Mouse (Mus musculus) midbrain, embryonic 15.5 days (tissue): ENCODE data around the gene Gtpbp1. TPM values are rescaled to one million over a fixed set of nuclear protein-coding genes. Genes with fewer than 3 reads are reported as not detected.
A peak's percentile ranks its signal among the peaks of the same experiment; 100 is the strongest.

ENCODE experiments used
- ATAC-seq: fragments of 200-750 bp; cut with Nextera tagmentation; replicated peaks from 2 replicates; pipeline ENCODE4 v1.8.0; 2017; ENCODE audit warnings: moderate TSS enrichment
- H3K27ac ChIP-seq: fragments of 300-500 bp; sonication (generic); 2 replicates; pipeline ENCODE4 v1.5.1; 2015; ENCODE audit warnings: mild to moderate bottlenecking, inconsistent platforms
- H3K27me3 ChIP-seq: fragments of 300-500 bp; sonication (generic); replicated peaks from 2 replicates; pipeline ENCODE4 v1.6.1; 2015; ENCODE audit warnings: inconsistent platforms
- H3K36me3 ChIP-seq: fragments of 300-500 bp; sonication (generic); replicated peaks from 2 replicates; pipeline ENCODE4 v1.6.1; 2015; ENCODE audit warnings: inconsistent platforms
- H3K4me1 ChIP-seq: fragments of 300-500 bp; sonication (generic); 2 replicates; pipeline ENCODE4 v1.6.1; 2015; ENCODE audit warnings: inconsistent platforms
- H3K4me2 ChIP-seq: fragments of 300-500 bp; sonication (generic); 2 replicates; pipeline ENCODE4 v1.6.1; 2015; ENCODE audit warnings: inconsistent platforms, mild to moderate bottlenecking, moderate library complexity
- H3K4me3 ChIP-seq: fragments of 300-500 bp; sonication (generic); 2 replicates; pipeline ENCODE4 v1.5.1; 2015; ENCODE audit warnings: mild to moderate bottlenecking, inconsistent platforms
- H3K9ac ChIP-seq: fragments of 300-500 bp; sonication (generic); 2 replicates; pipeline ENCODE4 v1.6.1; 2015; ENCODE audit warnings: mild to moderate bottlenecking, inconsistent platforms
- H3K9me3 ChIP-seq: fragments of 300-500 bp; sonication (generic); 2 replicates; pipeline ENCODE4 v1.6.1; 2016; ENCODE audit warnings: inconsistent platforms
- WGBS: fragments of 180-500 bp; shearing (Covaris S2); methylation state at CpG from one replicate; pipeline ENCODE4 v1.1.7; 2015; ENCODE audit warnings: mixed read lengths; 5-methylcytosine and 5-hydroxymethylcytosine counted together
- polyA plus RNA-seq: library from polyadenylated mRNA; unstranded; fragments of >200 nt; fragmentation: Nextera tagmentation; extraction: Ambion mirVana; gene quantifications from 2 replicates; pipeline ENCODE4 v1.2.1, GENCODE M21; 2015

The Gtpbp1 gene
- polyA plus RNA-seq, result 53.7 and 57.4 TPM in 2 replicates

DNA sequence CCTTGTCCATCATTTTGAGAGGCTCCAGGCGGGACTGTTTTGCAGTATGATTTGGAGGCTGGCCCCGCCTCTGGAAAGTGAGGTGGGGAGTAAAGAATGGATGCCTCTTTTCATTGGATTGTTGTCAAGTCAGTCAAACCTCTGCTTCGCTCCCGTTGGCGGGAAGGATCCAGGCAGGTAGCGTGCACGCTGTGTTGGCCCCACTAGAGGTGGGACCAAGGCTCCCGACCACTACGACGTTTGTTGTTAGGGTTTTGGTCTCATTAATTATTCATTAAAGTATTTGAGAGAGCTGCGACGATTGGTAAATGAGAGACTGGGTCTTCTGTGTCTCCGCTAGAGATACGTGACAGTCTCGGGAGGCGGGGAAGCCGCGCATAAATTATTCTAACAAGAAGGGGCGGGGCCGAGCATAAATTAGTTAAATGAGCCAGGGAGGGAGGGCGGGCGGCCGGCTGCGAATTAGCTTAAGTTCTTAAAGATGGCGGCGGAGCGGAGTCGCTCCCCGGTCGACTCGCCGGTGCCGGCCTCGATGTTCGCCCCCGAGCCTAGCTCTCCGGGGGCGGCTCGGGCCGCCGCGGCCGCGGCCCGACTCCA, at the start of gene Gtpbp1:
Gene Gtpbp1 (plus strand): TSS at position 420 of the 597 bp plus-strand sequence.
- no peaks in the 10 kb centered on the region; the same call in 1 of the 2 replicates for H3K36me3 ChIP-seq
- peak; percentile 98 for ATAC-seq
- WGBS, result under 1% methylated on average over 45 of the region's 45 CpGs

DNA sequence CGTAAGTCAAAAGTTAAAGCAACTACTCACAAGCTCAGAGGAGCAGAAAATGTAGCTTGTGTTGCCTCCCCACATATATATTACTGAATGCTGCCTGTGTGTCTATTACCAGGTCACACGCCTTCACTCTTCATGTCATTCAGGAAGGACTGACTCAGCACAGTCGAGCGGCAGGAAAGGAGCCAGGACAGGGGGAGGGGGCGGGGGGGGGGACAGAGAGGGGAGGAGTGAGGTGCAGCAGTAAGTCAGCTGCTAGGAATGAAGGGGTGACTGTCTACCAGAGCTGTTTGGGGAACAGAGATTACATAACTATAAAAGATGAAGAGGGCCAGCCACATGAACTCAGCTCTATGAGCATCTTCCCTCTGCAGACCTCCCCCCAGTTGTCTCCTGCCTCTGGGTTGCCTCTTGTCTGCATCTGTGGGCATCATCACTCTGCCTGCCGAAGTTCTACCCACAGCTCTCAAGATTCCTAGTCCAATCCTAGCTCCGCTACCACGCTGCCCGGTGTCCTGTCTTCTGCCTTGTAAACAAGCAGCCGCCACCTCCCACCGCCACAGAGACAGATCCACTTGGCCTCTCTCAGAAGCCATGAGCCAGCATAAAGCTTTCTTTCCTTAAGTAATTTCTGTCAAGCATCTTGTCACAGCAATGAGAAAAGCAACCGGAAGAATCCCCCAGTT, 49.4 kb upstream of the Gtpbp1 start:
- WGBS, result 83% methylated on average over 12 of the region's 12 CpGs
- Histone ChIP-seq H3K9ac (no peak overlapping the region), H3K4me1 (no peaks in the 10 kb centered on the region), H3K36me3 (peaks cover 39% of the 10 kb centered on the region), H3K4me3 (no peak overlapping the region), H3K9me3 (no peaks in the 10 kb centered on the region), H3K27me3 (no peaks in the 10 kb centered on the region), H3K4me2 (no peak overlapping the region), H3K27ac (no peak overlapping the region)
- ATAC-seq, result no peak

More for the DNA sequence above, at the start of gene Gtpbp1:
- Histone ChIP-seq H3K4me3 (peak within 1 kb of the TSS; percentile 86), H3K4me2 (peak within 1 kb of the TSS; percentile 93), H3K9ac (peak within 1 kb of the TSS; percentile 77), H3K9me3 (no peaks in the 10 kb centered on the region), H3K27me3 (no peaks in the 10 kb centered on the region), H3K4me1 (peaks cover 44% of the 10 kb centered on the region), H3K27ac (peak within 1 kb of the TSS; percentile 88)

DNA sequence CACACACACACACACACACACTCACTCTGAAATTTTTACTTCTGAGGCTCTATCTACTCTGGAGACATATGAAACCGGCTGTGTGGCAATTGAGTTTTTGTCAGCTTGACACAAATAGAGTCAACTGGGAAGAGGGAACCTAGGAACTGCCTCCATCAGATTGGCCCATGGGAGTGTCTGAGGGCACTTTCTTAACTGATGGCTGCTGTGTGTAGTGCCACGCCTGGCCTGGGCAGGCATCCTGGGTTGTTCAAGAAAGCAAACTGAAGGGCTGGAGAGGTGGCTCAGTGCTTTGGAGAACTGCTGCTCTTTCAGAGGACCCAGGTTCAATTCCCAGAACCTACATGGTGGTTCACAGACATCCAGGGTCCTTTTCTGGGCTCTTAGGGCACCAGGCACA, 45.2 kb upstream of the Gtpbp1 start:
- ATAC-seq, result no peak
- H3K36me3 ChIP-seq, result peaks cover 29% of the 10 kb centered on the region

DNA sequence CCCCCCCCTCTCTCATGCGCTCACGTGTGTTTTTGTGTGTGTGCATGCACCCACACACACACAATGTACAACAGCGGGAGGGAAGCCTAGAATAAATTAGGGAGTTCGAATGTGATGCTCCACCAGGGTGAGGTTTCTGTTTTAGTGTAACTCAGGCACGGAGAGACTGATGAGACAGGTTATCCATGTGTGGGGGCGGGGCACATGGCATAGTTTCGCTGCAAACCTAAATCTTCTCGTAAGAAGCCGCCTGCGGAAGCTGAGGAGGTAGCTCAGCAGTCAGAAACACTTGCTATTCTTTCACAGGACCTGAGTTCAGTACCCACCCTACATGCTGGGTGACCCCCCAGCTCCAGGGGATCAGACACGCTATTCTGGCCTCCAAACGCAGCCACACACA, 42.5 kb upstream of the Gtpbp1 start:
- Histone ChIP-seq H3K36me3 (peaks cover 10% of the 10 kb centered on the region; the same call in 1 of the 2 replicates), H3K4me2 (no peak overlapping the region), H3K4me1 (no peaks in the 10 kb centered on the region), H3K27ac (no peak overlapping the region), H3K9ac (no peak overlapping the region), H3K27me3 (no peaks in the 10 kb centered on the region), H3K9me3 (no peaks in the 10 kb centered on the region), H3K4me3 (no peak overlapping the region)
- no peak for ATAC-seq
- WGBS, result 91% methylated on average over 12 of the region's 12 CpGs

More for the DNA sequence above, 45.2 kb upstream of the Gtpbp1 start:
- Histone ChIP-seq H3K27ac (no peak overlapping the region), H3K9ac (no peak overlapping the region), H3K9me3 (no peaks in the 10 kb centered on the region), H3K4me2 (no peak overlapping the region), H3K4me3 (no peak overlapping the region), H3K27me3 (no peaks in the 10 kb centered on the region), H3K4me1 (no peaks in the 10 kb centered on the region)
- WGBS, result 86% methylated on average over 2 of the region's 2 CpGs

DNA sequence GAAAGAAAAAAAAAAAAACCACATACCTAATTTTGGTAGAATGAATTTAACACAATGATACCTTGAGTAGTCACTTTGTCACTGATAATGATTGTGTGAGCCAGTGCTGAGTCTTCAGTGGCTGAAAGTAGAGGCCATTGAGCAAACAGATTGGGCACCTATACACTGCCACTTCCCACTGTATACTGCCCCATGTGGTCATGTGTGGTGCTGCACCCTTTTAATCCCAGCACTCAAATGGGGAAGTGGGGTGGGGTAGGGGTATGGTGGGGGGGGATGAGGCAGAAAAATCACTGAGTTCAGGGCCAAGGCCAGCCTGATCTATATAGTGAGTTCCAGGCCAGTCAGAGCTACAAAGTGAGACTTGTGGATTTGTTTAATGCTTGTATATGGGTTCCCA, 40.1 kb upstream of the Gtpbp1 start:
- no peak overlapping the region for H3K27ac ChIP-seq
- H3K27me3 ChIP-seq, result no peaks in the 10 kb centered on the region
- no peak overlapping the region for H3K4me2 ChIP-seq
- ATAC-seq, result no peak
- no peaks in the 10 kb centered on the region for H3K4me1 ChIP-seq
- peaks cover 10% of the 10 kb centered on the region; the same call in 1 of the 2 replicates for H3K36me3 ChIP-seq
- H3K9me3 ChIP-seq, result no peaks in the 10 kb centered on the region
- H3K9ac ChIP-seq, result no peak overlapping the region
- H3K4me3 ChIP-seq, result no peak overlapping the region

DNA sequence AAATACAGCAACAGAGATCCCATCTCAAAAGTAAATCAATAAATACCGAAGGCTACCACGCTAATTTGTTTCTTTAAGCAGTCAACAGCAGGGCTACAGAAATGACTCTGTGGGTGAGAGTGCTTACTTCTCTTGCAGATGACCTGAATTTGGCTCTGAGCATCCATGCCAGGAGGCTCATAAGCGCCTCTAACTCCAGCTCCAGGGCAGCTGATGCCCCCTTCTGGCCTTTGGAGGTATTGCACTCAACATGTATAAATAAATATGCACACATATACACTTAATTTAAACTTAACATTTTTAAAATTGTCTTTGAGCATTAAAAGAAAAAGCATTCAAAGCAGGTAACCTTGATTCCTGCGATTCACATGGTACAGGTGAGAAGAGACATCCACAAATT, 39.2 kb upstream of the Gtpbp1 start:
- ATAC-seq, result no peak
- Histone ChIP-seq H3K4me2 (no peak overlapping the region), H3K9me3 (no peaks in the 10 kb centered on the region), H3K27ac (no peak overlapping the region), H3K27me3 (no peaks in the 10 kb centered on the region), H3K4me1 (peaks cover 2% of the 10 kb centered on the region; the same call in 1 of the 2 replicates), H3K9ac (no peak overlapping the region), H3K4me3 (no peak overlapping the region), H3K36me3 (peaks cover 10% of the 10 kb centered on the region; the same call in 1 of the 2 replicates)
- WGBS, result 75% methylated on average over 4 of the region's 4 CpGs

DNA sequence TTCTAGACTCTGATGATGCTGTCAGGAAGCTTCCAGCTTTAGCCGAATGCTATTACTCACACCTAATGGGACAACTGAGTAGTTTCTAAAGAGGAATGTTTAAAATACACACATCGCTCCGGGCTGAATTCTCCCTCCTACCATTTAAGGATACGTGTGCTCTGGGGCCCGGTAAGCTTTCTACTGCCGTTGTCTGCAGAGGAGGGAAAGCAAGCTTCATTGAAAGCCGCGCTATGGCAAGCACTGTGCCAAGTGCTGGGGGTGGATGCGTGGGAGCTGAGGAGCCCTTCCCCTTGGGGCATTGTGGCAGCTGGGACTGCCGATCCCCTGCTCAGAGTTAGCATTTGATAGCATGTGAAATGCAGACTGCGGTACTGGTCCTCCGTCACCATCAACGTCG, 34.2 kb upstream of the Gtpbp1 start:
- Histone ChIP-seq H3K36me3 (no peaks in the 10 kb centered on the region), H3K9ac (no peak overlapping the region), H3K4me3 (no peak overlapping the region), H3K27me3 (no peaks in the 10 kb centered on the region), H3K27ac (no peak overlapping the region), H3K9me3 (no peaks in the 10 kb centered on the region), H3K4me1 (peaks cover 12% of the 10 kb centered on the region), H3K4me2 (no peak overlapping the region)
- WGBS, result 93% methylated on average over 14 of the region's 14 CpGs
- no peak for ATAC-seq

DNA sequence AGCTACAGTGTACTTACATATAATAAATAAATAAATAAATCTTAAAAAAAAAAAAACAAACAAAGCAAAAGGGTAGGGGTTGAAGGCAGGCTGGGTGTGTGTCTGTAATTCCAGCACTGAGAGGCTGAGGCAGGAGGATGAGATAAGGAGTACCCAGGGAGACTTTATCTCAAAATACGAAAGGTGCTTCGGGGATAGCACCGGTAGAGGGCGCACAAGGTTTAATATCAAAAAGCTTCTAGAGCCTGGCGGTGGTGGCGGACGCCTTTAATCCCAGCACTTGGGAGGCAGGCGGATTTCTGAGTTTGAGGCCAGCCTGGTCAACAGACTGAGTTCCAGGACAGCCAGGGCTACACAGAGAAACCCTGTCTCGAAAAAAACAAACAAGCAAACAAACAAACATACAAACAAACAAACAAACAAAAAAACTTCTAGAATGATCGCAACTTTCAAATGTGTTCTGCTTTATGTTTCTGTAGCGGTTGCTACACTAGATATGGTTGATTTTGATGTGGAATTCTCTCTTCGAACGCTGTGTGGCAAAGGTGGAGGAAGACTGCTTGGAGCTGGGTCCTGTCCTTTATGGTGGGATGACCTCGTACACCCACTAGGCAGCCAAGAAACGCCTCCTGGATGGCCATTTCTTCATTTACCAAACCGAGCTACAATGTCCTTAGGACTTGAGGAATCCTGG, 32.7 kb upstream of the Gtpbp1 start:
- H3K27me3 ChIP-seq, result no peaks in the 10 kb centered on the region
- peak overlapping the region; percentile 98 for H3K27ac ChIP-seq
- ATAC-seq, result no peak
- peak overlapping the region; percentile 72 for H3K4me2 ChIP-seq
- H3K4me3 ChIP-seq, result peak overlapping the region; percentile 92
- H3K4me1 ChIP-seq, result peaks cover 12% of the 10 kb centered on the region
- WGBS, result 4% methylated on average over 16 of the region's 16 CpGs
- H3K9me3 ChIP-seq, result no peaks in the 10 kb centered on the region
- H3K9ac ChIP-seq, result peak overlapping the region; percentile 90
- H3K36me3 ChIP-seq, result no peaks in the 10 kb centered on the region

DNA sequence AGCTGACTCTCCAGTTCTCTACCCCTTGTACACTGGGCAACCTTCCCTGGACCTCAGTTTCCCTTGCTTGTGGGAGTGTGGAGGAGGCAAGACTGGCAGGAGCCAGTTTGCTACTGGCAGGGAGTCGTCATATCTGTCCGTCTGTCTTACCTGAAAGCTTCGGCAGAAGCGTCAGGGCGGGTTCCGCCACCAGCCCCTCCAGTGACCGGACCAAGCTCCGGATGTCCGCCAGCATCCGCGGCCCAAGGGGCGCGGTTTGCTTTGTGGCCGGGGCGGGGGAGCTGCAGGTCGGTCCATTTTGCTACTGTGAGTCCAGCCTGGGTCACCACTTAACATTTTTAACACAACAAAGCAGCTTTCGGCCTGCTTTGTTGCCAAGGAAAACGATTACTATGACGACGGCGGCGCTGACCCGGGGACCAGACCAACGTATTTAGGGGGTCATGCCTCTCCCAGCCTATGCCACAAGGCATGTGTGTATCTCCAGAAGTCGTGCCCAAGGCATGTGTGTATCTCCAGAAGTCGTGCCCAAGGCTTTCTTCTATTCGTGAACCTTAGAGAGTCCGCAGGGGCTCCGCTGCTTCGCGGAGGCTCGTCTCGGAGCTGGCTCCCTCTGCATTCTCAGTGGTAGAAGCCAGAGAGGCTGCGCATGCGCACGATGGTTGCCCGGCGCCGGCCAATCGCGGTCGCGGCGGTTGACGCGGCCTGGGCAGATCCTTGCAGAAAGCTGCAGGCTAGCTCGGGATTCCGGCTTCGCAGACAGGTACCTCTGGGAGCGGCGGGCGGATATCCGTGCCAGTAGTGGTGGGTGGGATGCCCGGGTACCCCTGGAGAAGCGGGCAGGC, 31.9 kb upstream of the Gtpbp1 start, which contains the start of the genes Fam227a and Cby1:
Gene Fam227a (minus strand): TSS at position 426 of the 845 bp plus-strand sequence.
Gene Cby1 (plus strand): TSS at position 669 of the 845 bp plus-strand sequence.
- Histone ChIP-seq H3K36me3 (no peaks in the 10 kb centered on the region), H3K9ac (peak within 1 kb of the TSS; percentile 90), H3K9me3 (no peaks in the 10 kb centered on the region), H3K4me1 (peaks cover 12% of the 10 kb centered on the region), H3K4me3 (peak within 1 kb of the TSS; percentile 92), H3K27ac (peak within 1 kb of the TSS; percentile 98), H3K4me2 (peak within 1 kb of the TSS; percentile 72), H3K27me3 (no peaks in the 10 kb centered on the region)
- WGBS, result under 1% methylated on average over 55 of the region's 55 CpGs
- peak; percentile 91 for ATAC-seq

DNA sequence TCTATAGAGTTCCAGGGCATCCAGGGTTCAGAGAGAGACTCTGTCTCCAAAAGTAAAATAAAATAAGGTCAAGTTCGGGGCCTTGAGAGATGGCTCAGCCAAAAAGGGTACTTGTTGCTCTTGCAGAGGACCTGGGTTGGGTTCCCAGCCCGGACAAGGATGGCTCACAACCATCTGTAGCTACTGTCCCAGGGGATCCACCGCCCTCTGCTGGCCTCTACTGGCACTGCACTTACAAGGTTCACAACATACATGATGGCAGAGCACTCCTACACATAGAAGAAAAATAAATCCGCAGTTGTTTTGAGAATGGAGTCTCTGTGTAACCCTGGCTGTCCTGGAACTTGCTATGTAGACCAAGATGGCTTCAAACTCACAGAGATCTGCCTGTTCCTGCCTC, 28.8 kb upstream of the Gtpbp1 start:
- 73% methylated on average over 4 of the region's 4 CpGs for WGBS
- H3K4me3 ChIP-seq, result no peak overlapping the region
- H3K27ac ChIP-seq, result no peak overlapping the region
- no peak for ATAC-seq
- H3K4me2 ChIP-seq, result no peak overlapping the region
- H3K9ac ChIP-seq, result no peak overlapping the region
- H3K9me3 ChIP-seq, result no peaks in the 10 kb centered on the region
- H3K27me3 ChIP-seq, result no peaks in the 10 kb centered on the region
- peaks cover 7% of the 10 kb centered on the region for H3K4me1 ChIP-seq
- peaks cover 8% of the 10 kb centered on the region for H3K36me3 ChIP-seq

DNA sequence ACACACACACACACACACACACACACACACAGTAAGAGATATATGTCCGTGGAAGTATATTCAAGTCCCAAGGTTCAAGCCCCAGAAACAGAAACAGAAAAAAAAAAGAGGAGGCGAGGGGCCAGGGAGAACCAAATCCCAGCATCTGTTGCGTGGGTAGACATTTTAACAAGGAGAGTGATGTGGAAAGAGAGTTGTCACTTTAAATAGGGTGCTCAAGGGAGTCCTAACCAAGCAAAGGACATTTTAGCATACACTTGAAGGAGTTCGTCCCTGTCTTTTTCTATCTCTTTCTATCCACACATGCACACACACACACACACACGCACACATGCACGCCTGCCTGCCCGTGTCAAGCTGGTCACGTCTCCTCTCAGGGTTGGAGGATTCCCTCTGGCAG, 26.0 kb upstream of the Gtpbp1 start:
- H3K4me2 ChIP-seq, result no peak overlapping the region
- 96% methylated on average over 8 of the region's 8 CpGs for WGBS
- ATAC-seq, result no peak

DNA sequence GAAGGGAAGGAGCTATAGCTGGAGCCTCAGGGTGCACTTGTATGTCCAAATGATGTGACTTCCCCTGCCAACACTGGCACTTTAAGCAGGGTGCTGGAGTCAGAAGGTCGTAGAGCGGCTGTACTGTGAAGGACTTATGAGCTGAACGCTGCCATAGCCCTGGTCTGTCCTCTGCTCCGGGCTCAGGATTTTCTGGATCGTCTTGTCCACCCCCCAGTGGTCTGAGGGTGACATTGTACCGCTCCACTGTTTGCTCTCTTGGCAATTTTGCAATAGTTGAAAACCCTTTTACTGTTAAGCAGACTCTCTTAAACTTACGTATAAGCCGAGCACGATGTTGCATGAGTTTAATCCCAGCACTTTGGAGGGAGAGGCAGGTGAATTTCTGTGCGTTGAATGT, 21.4 kb upstream of the Gtpbp1 start:
- peaks cover 6% of the 10 kb centered on the region for H3K4me1 ChIP-seq
- H3K27ac ChIP-seq, result no peak overlapping the region
- ATAC-seq, result no peak
- no peak overlapping the region for H3K4me3 ChIP-seq
- no peak overlapping the region for H3K4me2 ChIP-seq
- 69% methylated on average over 10 of the region's 10 CpGs for WGBS
- H3K9me3 ChIP-seq, result no peaks in the 10 kb centered on the region
- peaks cover 23% of the 10 kb centered on the region for H3K36me3 ChIP-seq
- H3K27me3 ChIP-seq, result no peaks in the 10 kb centered on the region
- H3K9ac ChIP-seq, result no peak overlapping the region

More for the DNA sequence above, 26.0 kb upstream of the Gtpbp1 start:
- H3K4me3 ChIP-seq, result no peak overlapping the region
- no peaks in the 10 kb centered on the region for H3K27me3 ChIP-seq
- peaks cover 5% of the 10 kb centered on the region for H3K4me1 ChIP-seq
- H3K36me3 ChIP-seq, result peaks cover 16% of the 10 kb centered on the region
- no peak overlapping the region for H3K27ac ChIP-seq
- H3K9ac ChIP-seq, result no peak overlapping the region
- H3K9me3 ChIP-seq, result no peaks in the 10 kb centered on the region
